Mouse (Mus musculus): ENCODE results near the gene Slc35g2. TPM values are rescaled to one million over a fixed set of nuclear protein-coding genes. Genes with fewer than 3 reads are reported as not detected.

The Slc35g2 gene
- total RNA-seq, 2 experiments from 2014 or later, result 9.0 to 10.3 TPM

Other genes with a start within 250 kb of the Slc35g2 start
- gene Il20rb, start 84.3 kb downstream of the Slc35g2 start, total RNA-seq (2021), result 1 to 10 TPM; 4.3 TPM
- 10 to 100 TPM; 41.7 to 52.3 TPM for gene Nck1, start 25.0 kb downstream of the Slc35g2 start, total RNA-seq (2021)
- 10 to 100 TPM; 52.3 to 56.4 TPM for gene Stag1, start 26.7 kb upstream of the Slc35g2 start, total RNA-seq (2021)